Mouse (Mus musculus): Measurements from ENCODE around the gene Prr15l.

Gene Prr15l

DNA sequence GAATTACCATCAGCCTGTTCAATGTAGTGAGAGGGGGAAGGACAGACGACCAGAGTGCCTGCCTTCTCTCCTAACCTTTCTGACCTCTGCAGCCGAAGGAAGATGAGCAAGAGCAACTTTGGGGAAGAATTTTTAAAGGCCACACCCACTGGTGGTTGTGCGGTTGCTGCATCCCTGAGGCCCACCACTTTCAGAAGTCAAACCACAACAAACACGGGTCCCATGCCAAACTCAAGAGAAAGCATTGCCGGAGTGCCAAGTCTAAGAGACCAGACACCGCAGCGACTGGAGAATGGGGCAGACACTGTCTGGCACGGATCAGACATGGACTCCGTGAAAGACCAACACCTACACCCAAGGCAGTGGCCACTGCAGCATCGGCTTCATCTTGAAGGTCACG, 3.0 kb upstream of the Prr15l start:
- no peak for DNase-seq

DNA sequence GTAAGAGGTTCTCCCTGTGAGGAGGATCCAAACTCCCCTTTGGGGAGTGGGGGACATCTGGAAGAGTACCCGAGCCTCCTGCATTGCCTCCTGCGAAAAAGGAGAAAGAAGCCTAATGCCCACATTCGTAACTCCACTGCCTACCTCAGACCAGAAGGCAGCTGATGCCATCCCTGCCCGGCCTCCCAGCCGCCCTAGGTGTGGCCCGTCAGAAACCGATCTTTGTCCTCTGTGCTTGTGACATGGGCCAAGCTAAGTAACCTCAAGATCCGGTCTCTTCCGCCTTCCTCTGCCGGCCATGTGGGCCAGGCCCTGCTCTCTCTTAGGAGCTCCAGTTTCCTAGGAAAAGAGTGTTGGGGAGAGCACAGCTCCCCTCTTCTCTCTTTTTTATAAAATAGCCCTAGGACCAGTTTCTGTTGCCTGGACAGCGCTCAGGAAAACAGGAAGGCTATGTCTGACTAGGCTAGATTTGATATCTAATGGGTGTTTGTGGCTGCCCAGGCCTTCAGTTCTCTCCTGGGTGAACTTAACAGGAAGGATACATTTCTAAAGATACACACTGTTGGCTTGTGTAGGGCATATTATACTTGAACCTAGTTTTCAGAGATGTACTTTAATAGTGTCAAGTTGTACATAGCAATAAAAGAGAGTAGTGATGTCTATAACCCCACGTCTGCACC, 2.3 kb upstream of the Prr15l start:
- DNase-seq, result no peak

DNA sequence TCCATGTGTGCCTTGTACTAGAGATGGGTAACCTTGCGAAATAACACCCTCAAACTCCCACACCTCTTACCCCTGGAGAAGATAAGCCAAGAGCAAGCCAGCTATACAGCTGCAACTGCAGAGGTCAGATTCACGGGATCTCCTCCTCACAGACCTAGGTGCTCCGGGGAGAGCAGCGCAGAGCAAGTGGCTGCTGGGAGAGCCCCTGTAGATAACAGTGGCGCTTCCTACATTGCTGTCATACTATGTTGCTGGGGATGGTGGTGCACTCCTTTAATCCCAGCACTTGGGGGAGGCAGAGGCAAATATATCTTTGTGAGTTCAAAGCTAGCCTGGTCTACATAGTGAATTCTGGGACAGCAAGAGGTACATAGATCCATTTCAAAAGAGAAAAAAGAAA, 1.3 kb upstream of the Prr15l start:
- DNase-seq, result no peak

DNA sequence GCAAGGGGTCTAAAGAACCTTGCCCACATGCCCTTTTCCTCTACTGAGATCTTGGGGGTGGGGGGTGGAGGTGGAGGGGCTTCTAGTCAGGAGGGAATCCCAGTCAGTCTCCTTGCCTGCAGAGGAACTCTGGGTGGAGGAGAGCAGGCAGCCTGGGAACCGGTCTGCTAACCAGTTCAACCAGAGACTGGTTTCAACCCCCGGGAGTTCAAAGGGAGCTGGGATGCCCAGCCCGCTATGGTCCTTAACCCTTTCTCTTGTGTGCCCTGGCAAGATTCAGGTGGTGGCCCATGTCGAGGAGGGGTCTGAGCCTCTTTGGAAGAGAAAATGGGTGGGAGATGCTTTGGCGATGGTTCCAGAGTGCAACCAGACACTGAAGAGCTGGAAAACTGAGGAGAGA, 787 bp downstream of the Prr15l start:
- DNase-seq, result no peak

DNA sequence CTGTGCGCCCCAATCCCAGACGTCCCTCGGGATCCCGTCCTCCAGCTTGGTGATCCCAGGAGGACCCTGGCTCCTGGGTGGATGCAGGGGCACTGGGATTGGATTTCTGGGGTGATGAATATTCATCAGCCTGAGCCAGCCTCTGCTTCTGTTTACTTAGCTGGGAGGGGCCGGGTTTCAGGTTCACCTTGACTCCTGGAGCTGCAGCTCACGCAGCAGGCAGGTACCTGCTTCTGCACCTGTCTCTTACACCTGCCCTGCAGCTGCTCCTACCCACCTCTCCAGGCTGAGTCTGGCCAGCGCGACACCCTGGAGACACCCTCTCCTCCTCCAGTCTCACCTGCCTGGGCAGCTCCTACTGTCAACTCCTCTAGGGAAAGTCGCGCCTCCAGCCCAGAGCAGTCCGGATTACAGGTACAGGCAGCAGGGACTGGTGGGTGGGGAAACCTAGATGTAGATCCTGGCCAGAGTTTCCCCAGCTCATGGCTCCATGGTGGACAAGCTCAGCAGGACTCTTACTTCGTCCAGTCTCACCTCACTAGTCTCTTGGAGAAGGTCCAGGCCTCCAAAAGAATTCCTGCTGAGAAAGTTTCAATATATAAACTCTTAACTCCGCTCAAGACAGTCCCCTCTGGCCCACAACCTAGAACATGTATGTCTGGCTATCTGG, 1.3 kb downstream of the Prr15l start:
- no peak for DNase-seq

DNA sequence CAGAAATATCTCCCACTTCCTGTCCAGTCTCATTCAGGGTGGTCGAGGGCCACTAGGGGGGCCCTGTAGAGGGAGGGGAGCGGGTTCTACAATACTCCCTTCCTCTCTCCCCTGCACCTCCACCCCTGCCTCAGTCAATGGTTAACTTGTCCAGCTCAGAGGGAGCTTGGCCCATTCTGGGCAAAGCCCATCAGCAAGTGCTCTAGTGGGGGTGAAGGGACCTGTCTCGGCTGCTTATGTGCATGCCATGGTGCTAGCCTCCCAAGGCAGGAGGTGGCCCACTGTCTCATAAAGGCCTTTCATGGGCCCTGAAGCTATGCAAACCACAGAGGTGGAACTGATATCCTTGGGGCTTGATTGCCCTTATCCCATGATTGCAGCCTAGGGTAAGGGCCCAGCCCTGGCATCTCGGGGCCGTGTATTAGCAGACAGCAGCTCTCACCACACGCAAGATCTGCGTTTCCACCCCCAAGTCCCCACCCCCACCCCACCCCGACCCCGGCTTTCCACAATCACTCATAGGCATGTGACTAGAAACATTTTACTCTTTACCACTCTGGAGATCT, 1.9 kb downstream of the Prr15l start:
- no peak for DNase-seq

DNA sequence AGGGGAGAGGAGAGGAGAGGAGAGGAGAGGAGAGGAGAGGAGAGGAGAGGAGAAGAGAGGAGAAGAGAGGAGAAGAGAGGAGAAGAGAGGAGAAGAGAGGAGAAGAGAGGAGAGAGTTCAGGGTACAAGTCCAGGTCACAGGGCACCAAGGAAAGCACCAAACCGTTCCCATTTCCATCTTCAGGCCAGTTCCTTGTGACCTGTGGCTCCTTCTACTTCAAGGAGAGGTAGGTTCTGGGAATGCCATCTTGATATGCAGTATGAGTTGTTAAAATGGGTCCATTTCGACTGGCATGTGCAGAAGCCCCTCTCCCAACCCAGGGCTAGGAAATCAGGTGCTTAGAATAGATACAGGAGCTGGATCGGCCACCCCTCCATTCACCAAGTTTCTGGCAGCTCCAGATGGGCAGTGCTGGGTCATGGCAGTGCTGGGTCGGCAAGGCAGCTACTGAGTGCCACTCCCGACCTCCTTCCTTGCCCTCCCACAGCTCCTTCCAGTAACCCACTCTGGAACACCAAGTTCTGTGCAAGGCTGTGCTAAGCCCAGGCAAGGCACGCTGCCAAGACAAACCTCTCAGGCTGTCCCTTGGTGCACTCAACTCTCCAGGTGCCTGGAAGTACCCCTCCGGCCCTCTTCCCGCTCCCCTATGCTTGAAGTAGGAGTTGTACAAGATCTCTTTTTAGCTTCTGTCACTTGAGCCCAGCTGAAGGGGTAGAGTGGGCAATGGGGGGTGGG, 3.6 kb downstream of the Prr15l start:
- DNase-seq, result no peak

DNA sequence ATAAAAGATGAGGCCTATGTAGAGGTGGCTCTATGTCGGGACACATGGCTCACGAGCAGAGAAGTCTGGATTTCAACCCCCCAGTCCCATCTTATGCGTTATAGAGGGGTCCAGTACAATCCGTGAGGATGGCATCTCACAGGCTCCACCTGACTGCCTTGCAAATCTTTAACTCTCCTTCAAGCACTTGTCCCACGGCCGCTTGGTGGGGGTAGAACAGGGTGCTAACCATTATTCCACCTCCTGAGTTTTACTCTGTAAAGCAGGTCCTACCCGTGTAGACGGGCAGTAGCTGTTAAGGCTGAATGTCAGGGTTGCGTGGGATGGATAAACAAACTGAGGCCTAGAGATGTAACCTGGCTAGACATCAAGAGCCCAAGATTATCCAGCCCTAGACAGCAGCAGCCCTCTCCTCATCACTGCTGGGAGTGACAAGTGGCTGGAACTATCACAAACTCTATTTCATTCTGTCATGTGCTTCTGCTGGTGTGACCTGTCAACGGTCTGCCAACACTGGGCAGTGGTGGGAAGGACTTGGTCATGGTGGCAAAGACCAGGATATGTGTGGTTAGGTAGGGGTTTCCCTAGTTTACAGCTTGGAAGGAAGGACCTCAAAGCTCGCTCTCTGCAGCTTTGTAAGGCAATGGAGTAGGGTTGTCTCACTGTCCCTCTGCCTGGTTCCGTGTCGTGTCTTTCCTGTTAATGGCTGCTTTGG, 5.8 kb downstream of the Prr15l start:
- no peak for DNase-seq

DNA sequence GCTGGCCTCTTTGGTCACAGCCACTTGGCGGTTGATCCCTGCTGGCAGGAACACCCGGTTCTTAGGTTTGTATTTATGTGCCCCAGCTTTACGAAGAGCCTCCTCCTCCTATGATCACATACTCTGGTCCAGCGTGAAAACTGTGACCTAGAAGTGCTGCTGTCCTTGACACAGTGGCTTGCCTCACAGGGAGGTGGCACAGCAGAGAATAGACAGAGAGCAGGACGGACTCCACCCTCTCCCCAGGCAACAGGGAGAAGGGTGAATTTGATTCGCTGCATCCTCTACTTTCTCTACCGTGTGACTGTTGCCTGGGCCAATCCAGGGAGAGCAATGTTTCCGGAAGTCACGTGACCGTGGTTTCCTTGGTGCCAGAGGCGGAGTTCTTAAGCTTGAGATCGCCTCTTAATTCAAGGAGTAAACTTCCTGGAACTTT, 7.0 kb downstream of the Prr15l start:
- no peak for DNase-seq

DNA sequence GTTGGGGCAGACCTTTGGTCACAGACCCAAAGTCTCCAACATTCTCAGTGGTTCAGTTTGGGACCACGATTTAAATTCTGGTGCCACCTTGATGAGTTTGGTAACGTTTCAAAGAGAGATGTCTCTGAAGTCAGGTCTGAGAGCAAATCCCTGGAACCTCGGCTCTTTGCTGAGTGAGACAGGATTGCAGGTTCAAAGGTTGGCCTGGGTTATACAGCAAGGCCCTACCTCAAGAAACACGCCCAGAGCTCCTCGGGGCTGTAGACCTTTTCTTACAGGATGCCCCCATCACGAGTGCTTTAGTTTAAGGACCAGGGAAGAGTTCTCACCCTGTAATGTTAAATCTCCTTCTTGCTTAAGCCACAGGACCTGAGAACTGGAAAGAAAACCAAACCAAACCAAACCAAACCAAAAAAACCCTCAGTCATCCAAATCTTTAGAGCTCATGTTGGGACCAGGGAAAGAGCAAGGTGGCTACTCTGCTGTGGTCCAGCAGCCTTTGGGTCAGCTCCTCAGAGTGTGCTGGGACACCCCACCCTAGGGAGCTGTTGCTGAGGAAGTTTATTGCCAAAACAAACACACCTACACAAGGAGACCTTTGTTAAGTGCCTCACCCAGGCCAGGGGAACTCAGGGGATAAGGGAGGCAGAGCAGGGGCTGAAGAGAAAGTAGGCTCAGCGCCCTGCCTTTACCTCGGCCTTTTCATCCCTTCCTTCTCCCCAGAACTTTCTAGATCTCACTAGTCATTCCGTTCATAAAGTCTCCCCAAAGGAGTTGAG, 8.2 kb downstream of the Prr15l start:
- DNase-seq, result no peak

DNA sequence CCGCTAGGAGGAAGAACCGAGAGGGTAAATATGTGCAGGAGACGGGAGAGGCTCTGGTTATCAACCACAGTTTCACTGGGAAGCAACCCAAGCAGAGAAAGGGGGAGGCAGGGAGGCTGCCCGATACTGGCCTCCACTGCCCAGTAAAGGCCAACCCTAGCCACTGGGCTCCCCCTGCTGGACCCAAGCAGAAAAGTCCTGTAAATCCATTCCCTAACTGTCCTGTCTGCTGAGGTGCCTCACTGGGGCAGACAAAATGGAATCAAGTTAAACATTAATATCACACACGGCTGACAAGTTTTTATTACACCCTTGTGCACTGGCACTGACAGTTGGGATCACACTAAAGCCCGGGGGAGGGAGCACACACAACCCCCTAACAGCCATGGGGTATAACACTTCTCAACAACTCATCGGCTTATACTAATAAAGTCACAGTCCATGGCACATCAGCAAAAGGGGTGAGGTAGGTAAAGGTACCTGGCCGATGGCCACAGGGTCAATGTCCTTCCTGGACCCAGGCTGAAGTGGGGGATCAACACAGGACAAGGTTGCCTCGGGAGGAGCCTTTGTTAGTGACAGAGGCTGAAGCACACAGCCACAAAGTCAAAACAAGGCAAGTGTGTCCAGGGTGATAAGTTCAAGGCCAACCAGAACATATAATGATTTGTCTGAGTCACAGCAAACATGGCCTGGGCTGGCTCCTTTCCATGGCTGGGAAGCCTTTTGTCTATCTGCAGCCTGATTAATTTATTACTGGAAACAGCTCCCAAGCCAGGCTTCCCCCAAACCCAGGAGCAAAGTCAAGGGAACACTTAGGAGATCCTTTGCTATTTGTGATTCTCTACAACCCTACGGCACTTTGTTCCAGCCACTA, 9.9 kb downstream of the Prr15l start:
- peak; percentile 20 to 32 for DNase-seq

DNA sequence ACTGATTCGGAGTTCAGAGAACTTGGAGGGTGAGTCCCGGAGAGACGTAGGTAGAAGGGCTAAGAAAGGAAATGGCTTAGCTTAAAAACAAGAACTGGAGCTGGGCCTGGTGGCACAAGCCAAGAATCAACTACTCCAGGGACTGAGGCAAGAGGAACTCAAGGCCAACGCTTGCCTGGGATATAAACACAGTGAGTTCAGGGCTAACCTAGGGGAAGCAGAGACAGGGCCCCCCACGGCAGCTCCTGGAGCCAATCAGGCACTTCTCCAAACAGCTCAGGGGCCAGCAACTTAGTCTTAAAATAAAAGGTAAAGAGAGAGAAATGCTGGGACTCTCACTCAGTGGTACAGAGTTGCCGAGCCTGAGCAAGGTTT, 10.5 kb downstream of the Prr15l start:
- DNase-seq, result no peak

DNA sequence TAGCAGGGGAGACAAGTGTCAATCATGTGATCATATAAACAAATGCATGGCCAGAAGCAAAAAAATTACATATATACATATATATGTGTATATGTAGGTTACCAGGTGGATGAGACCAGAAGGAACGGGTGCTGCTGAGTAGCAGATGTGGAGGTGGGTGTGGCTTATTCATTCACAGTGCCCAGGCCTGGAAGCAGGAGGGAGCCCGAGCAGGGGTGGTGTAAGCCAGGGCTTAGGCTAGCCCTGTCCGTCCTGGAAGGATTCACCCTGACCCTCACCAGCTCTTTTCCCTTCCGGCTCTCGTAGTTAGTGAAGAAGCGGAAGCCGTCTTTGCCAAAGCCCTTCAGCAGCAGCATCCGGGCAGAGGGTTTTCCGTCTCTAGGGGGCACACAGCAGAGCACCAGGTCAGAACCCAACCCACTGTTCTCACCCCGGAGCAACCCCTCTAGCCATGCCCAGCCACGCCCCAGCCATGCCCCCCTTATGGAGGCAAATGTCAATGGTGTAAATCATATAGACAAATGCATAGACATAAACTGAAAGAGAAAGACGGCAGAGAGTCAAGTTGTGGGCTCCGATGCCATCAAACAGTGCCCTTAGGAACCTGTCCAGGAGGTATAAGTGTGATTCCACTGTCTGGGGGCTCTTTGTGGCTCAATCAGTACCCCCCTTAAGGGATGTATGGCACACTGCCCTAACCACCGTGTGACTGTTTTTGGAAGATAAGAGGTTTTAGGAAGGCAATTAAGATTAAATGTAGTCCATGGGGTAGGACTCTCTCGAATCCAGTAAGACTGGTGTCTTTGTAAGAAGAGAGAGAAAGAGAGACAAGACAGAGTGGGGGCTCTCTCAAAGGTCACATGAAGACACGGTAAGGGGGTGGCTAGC, 12.9 kb downstream of the Prr15l start:
- no peak for DNase-seq

DNA sequence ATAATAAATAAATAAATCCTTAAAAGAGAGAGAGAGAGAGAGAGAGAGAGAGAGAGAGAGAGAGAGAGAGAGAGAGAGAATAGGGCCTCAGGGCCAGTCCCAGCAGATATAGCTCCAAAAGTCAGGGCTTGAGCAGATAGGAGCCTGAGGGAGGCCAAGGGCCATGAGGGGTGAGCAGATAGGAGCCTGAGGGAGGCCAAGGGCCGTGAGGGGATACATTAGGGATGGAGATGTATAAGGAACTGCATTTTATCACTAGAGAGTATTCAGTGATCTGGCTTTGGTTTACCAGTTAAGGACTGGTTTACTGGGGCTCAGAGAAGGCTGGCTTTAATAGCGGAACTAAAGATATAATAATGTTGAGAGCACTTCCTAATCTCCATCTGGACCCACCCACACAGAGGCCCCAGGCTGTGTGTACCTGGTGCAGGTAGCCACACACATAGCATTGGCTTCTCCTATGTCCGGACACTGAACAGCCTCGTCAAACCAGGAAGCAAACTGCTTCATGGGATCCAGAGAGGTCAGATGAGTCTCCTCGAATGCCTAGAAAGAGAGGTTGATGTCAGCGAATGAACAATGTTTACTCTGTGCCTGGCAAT, 14.2 kb downstream of the Prr15l start:
- DNase-seq, result no peak

DNA sequence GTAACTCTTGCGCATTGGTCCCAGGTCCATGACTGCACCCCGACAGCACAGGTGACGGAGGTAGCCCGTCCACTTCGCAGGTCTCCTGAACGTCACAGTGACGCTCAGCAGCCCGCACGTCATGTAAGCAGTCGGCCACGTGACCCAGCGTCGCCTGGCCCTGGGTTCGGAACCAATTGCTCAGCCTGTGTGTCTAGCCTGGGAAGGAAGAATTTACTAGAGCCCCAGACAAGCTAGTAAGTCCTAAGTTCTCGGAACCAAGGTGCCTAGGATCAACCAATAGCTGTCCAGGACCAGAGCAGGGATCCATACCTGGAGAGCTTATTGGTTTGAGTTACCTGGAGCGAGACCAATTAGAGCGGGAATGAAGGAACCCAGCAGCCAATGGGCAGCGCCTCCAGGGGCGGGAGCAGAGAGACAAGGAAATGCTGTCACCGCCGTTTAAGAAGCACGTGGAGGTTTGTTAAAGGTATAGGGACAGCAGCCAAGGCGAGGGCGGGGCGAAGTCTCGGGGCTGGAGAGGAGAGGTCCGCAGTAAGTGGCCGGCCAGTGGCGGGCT, 15.9 kb downstream of the Prr15l start, which contains the start of gene Pnpo:
Gene Pnpo (minus strand): TSS at position 241 of the 559 bp plus-strand sequence.
- DNase-seq, result peak; percentile 90 to 92

DNA sequence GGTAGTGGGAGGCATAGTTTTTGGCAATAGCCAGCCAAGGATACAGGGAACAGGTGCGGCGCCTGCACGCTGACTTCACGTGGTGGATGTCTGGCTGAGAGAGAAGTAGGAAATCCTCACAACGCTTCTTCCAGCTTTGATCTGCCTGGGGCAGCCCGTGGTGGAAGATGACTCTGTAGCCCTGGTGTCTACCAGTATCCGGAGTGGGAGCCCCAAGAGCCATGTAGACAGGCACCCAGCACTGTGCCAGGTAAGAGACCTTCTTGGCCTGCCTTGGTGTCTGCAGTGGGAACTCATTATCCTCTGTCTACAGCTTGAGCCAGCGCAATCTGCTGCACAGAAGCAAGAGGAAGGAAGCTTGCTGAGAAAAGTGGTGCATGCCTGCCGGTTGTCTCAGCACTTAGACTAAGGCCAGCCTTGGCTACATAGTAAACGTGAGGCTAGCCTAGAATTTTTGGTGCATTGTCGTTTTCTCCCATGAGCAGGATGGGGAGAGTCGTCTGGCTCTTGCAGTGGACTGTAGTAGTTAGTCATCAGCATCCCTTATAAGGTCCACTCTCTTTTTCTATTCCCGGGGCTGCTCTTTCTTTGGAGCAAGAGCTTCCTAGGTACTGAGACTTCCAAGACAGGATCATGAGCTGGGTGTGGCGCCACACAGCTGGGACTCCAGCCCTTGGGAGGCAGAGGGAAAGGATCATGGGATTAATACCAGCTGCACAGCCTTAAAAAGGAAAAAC, 17.1 kb downstream of the Prr15l start:
- peak in 1 of 2 experiments; percentile 14 for DNase-seq

DNA sequence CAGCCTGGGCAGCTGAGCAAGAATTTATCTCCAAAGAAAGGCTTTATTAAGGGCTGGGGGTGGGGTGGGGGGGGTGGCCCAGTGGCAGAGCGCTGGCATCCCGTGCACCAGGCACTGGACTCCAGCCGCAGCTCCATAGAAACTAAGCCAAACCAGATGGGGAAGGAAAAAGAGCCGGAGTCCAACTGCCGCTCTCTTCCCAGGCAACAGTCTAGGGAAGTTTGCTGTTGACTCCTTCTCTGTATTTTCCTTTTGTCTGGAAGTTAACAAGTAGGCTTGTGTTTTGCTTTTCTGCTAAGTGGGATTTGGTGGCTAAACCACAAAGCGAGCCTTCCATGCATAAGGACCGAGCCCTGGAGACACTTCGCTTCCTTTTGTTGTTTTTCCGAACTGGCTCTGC, 18.6 kb downstream of the Prr15l start:
- no peak for DNase-seq

DNA sequence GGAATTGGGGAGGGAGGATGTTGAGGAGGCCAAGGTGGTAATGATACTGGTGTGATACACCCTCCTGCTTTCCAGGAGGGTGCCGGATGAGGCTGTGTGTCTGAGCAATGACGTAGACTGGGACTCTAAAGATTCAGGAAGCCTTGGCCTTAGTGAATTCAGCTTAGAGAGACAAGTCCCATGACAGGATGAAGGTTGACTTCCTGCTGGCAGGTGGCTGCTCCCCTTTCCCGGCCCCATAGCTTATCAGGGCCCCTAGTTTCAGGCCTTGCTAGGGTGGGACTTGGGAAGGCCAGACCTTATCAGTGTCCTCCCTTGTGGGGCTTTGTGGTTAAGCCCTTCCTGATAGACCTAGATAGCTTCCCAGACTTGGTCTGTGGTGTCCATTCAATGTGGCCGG, 19.9 kb downstream of the Prr15l start:
- no peak for DNase-seq

DNA sequence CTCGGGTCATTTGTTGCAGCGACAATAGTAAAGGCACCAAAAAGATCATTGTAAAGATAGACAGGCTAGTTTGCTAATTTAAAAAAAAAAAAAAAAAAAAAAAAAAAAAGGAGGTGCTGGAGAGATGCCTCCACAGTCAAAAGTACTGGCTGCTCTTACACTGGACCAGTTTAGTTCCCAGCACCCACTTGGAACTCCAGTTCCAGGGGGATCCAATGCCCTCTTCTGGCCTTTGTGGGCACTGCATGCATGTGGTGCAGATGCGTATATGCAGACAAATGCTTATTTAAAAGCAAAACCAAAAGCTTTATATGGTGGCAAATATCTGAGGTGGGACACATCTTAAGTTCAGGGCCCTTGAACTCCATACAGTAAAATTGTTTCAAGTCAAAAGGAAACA, 22.9 kb downstream of the Prr15l start:
- no peak for DNase-seq
